Mouse (Mus musculus) heart, postnatal 36 days (tissue): ENCODE measurements around the gene Ttc30b. TPM values are rescaled to one million over a fixed set of nuclear protein-coding genes. Genes with fewer than 3 reads are reported as not detected.
A peak's percentile ranks its signal among the peaks of the same experiment; 100 is the strongest.
"Not testable (repeated sequence)": the region's sequence is repeated elsewhere in the genome, so short reads cannot be mapped to it uniquely, and the experiment has no call there.

ENCODE experiments used
- DNase-seq, 2 experiments: peaks; one replicate each; pipeline ENCODE4 v3.0.0; 2021 to 2022
- intact Hi-C: fragments of 180-260 bp; cut with DNase I; formaldehyde crosslinking; loops from one replicate; pipeline ENCODE4 v1.15.1; 2025
- total RNA-seq, 2 experiments: library from RNA; stranded (reverse); gene quantifications; 2 replicates each; pipeline ENCODE4 v1.2.3; 2021

Gene Ttc30b
- total RNA-seq, 2 experiments from 2014 or later: 16.2 to 20.1 TPM

DNA sequence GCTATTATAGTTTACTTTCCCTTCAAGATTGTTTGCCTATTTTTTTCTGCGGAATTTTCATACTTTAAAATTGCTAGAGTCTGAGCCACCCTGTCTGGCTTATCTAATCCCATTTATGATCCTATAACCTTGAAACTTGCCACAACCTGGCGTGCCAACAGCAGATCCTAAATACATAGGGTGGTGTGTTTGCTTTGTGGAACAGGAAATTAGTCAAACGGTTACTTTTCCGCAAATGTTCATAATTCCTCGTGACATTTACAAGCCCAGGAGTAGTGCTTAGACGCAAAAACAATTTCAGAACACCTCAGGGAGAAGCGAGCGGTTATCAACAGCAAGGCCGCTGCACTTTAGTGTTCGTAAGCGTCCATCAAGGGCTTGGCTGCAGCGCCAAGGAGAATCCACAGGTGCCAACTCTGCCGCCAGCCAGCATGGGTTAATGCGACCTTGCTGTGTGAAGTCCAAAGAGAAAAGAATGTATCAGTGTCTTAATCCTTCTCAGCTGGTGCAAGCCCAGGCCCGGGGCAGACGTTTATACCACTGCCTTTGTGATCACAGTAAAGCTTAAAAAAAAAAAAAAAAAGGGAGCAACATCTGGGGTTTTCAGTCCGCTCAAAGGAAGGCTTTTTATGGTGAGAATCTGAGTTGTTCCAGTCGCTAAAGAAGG lies 20.9 kb upstream of the Ttc30b start:
- DNase-seq: peak; percentile 22 to 24
- intact Hi-C loops: no loop called here

DNA sequence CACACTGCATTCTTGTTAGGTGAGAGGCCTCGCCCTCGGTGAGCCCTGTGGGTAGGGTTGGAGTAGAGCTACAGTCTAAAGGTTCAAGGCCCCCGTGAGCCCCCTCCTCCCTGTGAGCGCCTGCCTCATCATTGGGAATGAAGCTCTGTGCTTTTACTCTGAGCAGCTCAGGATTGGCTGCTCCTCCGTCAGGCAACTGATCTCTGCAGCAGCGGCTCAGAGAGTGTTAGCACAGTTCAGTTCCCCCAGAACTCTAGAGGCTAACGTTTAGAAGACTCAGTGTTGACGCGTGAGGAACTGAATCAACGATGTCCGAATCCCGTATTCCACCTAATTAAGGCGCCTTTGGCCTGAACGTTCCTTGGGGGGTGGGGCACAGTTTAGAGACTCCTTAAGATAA lies 17.3 kb upstream of the Ttc30b start:
- intact Hi-C loops: no loop called here
- no peak for DNase-seq

DNA sequence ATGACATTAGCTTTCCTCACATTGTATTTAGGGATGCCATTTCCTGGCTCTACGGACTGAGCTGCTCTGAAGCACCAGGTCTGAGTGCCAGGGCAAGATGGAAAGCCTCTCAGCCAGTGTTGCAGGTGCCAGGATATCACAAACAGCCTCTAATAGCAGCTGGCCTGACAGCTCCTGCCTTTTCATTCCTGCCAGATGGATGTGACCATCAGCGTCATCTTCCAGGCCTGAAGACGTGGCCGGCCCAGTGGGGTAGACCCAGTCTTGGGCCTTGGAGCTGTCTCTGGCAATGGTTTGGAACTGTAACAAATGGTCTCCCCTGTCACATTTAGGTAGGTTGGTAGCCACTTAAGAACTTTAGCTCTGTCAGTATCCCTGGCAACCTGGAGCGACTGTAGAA lies 14.9 kb upstream of the Ttc30b start:
- intact Hi-C loops: no loop called here
- no peak for DNase-seq

DNA sequence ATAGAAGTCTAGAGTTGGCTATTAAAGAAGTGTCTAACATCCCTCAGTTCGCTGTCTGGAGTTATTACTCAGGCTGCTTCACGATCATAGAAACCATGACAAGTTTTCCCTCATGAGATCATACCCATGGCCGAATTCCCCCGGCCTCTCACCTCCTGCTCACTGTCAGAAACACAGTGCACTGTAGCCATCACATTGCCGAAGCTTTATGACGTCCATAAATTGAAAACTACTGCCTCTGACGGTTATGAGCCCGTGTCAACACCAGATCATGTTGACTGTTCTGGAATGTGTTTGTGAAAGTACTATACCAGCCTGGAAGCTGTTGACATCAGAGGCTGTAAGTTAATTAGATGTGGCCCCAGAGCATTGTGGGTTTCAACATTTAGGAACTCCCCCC lies 12.3 kb upstream of the Ttc30b start:
- no peak for DNase-seq
- intact Hi-C loops: no loop called here

DNA sequence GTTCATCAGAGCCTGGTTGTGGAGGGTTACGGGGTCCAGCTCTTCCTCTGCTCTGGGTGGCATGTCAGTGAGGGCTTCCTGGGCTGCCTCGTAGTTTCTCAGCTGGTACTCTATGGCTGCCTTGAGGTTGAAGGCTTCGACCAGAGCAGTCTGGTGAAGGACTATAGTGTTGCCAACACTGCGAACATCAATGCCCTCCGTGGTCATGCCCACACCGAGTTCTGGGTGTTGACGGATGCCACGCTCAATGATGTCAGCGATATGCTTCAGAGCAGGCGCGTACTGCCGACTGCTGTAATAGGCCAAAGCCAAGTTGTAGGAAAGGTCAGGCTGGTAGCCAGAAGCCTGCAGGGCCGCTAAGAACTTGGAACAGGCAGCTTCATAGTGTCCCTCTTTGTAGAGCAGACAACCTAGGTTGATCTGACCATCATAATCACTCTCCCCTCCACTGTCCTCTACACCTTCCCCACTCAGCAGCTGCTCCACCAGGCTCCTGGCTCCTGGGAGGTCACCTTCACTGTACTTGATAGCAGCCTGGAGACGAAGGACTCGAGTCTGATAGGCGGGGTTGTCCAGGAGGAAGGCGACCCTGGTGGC lies 767 bp downstream of the Ttc30b start:
- not testable (repeated sequence) for DNase-seq
- intact Hi-C loops: loop anchor here (2.0 kb wide), 1 partner anchor 23 kb away; no protein-coding TSS in a partner anchor

DNA sequence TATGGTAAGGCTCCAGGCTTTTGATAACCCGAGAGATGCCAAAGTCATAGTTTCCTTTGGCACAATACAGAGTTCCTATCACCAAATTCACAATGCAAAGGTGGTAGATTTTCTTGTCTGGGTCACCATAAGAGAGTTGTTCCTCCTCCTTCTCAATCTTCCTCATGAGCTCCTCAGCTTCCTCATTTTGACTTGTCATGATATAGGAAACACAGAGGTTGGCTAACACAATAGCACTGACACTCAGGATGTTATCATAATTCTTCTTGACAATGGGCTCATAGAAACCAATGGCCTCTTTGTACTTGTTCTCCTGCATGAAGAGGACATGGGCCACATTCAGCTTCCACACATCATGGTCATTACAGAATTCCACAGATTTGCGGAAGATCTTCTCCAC lies 1.7 kb downstream of the Ttc30b start:
- DNase-seq, intact Hi-C loops: not testable (repeated sequence)

DNA sequence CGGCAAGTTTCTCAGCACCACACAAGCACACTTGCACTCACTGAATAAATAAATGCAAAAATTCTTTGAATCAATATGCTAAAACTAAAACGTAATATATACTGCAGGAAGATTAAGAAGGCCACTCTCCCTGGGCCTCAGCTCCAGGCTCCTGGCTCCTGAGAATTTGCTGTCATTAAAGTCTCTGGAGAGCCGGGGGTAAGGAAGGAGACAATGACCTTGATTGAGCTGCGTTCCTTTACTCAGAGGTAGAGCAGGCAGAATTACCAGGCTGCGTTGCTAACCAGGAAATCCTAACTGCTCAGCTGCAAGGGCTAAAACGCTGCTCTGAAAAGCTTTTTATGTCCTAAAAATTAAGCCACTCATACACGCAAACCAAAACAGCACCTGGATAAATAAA lies 4.8 kb downstream of the Ttc30b start:
- no peak for DNase-seq
- intact Hi-C loops: no loop called here

DNA sequence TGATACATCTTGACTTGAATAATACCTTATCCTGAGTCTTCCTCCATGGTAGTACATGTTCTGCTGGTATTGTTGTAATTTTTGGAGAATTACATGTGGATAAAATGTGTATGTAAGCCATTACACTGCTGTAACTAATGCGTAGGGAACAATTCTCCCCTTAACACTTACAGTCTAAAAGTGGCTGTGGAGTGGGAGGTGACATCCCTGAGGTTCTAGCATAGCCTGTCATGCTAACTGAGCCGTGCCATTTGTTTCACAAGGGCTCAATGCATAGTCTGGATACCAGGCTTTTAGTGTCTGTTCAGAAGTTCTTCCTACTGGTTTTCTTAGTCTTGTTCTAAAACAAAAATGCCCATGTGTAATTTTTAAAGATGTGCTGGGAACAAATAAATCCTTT lies 7.4 kb downstream of the Ttc30b start:
- intact Hi-C loops: no loop called here
- DNase-seq: no peak

DNA sequence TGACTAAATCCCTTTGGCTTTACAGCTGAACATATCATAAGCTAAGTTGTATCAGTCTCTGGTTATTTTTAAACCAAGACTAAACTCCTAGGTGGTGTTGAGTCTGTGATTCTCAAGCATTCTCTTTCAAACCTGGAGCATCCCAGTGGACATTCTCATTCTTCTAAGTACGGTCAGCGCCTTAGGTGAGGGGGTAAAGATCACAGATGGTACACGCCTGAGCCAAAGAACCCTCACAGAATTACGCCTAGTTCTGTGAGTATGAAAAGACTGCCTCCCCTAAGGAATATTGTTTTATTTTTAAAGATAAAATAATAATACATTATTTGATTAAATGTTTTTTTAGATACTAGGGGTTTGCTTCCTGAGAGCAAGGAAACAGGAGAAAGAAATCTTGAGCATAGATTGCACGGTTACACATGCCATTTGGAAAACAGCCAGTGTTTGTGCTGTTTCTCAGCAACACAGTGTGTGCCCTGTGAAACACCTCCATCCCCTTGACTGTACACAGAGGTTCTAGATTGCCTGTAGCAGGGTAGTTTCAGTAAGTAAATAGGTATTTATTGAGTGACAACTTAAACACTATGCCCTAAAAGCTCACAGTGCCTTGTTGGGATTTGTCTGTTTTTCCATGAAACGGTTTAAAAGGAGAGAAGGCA lies 8.5 kb downstream of the Ttc30b start:
- DNase-seq: no peak
- intact Hi-C loops: no loop called here

DNA sequence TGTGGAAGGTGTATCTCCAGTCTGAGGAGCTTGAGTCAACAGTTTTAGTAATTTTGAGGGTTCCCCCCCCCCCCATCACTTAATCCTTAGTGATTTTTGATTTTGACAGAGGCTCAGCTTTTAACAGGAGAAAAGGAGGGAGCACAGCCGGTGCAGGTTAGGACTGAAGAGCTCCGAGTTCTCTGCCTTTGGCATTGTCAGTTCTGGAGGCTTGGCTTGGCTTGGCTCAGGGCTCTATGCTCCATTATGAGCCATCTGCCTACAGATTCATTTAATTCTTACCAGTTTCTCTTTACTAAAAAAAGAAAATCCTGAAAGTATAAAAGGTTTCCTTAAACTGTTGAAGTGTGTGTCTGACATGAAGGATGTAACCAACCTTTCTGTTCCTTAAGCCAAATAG lies 9.2 kb downstream of the Ttc30b start:
- intact Hi-C loops: no loop called here
- DNase-seq: no peak

DNA sequence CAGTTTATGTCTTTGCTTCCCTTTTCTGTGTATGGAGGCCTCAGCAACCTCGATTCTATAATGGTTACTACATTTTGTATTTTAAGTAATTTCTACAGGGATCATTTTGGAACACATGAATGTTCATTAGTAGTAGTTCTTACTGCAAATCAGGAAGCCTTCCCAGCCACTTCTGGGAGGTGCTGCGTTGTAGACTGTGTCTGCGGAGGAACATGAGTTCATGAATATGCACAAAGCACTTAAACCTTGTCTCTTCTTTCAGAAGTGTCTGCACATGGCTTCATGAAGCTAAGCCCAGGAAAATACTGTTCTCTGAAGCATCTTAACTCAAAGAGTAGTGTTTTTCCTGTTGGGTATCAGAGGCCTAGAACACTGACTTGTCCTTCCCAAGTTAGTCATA lies 10.4 kb downstream of the Ttc30b start:
- intact Hi-C loops: no loop called here
- DNase-seq: no peak

DNA sequence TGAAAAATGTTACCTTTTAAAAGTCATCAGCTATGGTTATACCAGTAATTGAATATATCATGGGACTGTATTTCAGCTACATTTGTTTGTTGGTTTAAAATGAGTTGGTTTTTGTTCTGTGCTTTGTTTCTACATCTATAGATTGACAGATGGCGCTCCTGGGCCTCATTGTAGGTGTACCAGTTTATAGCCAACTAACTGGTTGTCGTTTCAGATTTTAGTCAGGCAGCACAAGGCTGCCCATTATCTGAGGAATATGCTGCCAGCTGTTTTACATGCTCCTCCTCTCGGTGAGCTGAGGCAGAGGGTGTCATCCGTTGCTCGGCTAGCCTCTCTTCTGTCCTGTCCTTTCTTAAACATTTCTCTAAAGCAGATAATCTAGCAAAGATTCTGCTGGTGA lies 12.3 kb downstream of the Ttc30b start:
- DNase-seq: no peak
- intact Hi-C loops: no loop called here

DNA sequence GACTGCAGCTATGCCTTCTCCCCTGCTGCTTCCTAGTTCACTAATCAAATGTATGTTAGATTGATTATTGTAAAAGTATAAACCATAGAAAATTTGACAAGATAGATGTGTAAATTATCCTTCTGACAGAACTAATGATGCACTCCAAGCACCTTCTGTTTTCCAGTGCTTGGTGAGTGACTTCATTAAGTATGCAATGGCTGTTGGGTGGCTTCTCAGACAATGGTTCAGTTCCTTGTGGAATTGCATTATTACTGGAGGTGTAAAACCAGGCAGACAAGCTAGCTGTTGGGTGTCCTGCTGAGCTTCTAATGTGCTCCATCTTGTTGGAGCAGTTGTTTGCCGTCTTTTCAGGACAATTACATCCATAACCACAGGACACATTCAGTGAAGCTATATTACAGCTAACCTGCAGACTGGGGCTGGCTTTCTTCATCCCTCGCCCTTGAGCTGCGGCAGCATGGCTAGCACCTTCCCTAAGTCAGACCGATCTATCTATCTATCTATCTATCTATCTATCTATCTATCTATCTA lies 14.5 kb downstream of the Ttc30b start:
- intact Hi-C loops: no loop called here

DNA sequence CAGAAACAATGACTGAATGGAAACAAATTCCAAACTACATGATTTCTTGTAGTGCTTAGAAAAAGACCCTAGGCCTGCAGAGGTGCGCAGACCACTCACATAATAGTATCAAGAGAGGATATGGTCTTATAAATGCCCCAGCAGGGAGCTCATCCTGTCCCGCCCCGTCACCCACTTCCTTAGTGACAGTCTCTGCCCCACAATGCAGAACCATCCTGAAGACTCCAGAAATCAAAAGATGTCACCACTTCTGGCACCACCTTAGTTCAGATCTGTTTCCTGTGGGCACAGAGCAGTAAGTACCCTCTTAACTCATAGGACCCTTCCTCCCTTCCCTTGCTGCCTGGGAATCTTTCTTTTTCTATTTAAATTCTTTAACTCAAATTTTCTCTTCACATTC lies 23.3 kb downstream of the Ttc30b start:
- no peak for DNase-seq
- intact Hi-C loops: no loop called here

More for the DNA sequence above, 14.5 kb downstream of the Ttc30b start:
- no peak for DNase-seq

DNA sequence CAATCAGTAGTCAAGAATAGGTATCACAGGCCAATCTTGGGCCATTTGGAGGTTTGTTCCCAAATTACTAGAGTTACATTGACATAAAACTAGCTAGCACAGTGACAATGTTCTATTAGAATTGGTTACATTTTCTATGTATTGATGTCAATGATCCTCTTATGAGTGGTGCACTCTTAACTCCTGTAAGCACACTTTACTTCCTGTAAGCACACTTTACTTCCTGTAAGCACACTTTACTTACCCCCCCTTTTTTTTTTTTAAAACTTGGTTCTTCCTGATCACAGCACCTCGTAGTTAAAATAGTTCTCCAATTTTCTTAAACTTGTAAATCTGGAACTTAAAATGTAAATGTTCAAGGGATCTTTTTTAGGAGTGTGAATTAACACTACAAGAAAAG lies 31.2 kb downstream of the Ttc30b start:
- no peak for DNase-seq
- intact Hi-C loops: no loop called here

DNA sequence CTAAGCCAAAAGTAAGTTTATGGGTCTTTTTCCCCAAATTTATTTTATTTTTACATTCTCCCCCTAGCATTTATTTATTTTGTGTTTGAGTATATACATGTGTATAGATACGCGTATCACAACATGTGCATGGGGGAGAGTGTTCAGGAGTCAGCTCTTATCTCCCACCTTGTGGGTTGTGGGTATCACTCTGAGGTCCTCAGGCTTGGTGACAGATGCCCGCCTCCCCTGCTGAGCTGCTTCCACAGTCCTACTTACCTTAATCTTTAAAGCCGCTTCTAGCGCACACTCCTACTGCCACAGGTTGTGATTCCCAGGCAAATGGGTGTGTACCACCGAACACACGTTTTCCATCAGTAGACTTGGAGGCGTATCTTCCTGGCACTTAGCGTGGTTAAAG lies 36.5 kb downstream of the Ttc30b start:
- intact Hi-C loops: no loop called here
- no peak for DNase-seq

DNA sequence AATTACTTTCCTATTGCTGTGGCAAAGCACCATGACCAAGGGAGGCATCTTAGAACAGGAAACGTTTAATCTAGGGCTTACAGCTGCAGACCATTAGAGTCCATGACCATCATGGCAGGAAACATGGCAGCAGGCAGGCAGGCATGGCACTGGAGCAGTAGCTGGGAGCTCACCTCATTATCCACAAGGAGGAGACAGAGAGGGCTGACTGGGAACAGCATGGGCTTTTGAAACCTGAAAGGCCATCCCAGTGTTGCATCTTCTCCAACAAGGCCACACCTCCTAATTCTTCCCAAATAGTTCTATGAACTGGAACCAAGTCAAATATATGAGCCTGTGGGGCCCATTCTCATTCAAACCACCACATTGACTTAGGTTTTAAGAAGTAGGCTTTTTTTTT lies 38.1 kb downstream of the Ttc30b start:
- DNase-seq: no peak
- intact Hi-C loops: no loop called here

DNA sequence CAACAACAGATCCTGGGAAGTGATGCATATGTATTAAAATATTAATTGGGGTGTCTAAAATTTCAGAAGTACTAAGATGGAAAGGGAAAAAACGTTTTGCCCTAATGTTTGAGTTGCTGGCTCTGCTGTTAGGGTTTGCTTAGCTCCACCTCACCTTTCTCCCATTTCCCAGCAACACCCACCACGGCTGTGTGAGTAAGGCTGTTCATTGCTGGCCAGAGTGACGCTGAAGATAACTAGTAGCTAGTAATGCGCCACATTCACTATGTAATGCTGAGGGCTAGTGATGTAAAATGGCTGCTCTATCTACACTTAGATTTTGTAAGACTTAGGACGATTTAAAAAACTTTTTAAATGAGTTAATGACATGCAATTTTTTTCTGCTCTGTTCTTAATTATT lies 42.7 kb downstream of the Ttc30b start:
- intact Hi-C loops: no loop called here
- DNase-seq: no peak

DNA sequence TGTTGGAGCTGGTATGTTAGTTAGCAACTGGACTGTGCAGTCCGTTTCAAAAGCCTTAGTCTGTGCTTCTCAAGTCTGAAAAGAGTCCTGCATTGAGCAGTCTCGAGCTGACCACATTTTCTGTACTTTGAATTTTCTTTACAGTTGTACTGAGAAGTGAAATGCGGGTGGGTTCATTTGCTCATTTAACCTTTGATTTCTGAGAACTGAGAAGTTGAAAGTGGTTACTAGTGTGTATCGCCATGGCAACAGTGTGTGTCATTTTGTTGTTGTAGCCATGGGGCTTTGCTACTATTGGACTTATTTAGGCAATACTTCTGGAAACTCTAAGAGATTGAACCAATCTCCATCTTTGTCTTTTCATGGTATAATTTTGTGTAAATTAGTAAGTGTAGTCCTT lies 46.4 kb downstream of the Ttc30b start:
- intact Hi-C loops: no loop called here
- DNase-seq: no peak
